Mouse (Mus musculus): ENCODE data around the gene Btg4. TPM values are rescaled to one million over a fixed set of nuclear protein-coding genes. Genes with fewer than 3 reads are reported as not detected.

Btg4 gene
- polyA plus RNA-seq, 1 experiment from 2014 or later: not detected

DNA sequence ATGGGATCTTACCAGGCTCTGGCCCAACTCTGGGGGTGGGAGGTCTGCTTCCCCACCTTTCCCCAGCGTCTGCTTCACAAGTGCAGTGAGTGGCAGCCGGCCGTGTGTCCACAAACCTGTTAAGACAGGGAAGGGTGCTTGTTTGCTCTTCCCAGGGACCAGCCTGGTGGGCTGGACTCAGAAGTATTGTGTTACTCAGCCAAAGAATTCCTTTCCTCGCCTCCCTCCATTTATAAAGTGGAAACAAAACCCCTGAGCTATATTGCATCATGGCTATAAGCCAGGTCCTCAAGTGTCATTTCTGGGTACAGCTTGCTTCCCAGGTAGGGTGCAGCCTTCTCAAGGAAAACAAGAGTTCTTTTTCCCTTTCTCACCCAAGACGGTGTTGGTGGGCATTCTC is 108.0 kb downstream of the Btg4 start:
- no peak for ATAC-seq (ENCODE audit: low read depth)
- Histone ChIP-seq H3K27ac (no peak overlapping the region), H3K4me1 (replicated peaks) (no peaks in the 10 kb centered on the region), H3K27me3 (no peaks in the 10 kb centered on the region), H3K36me3 (no peaks in the 10 kb centered on the region), H3K9ac (no peak overlapping the region), H3K4me3 (replicated peaks) (no peak overlapping the region), H3K4me2 (no peak overlapping the region), H3K9me3 (replicated peaks) (no peaks in the 10 kb centered on the region)
- WGBS (ENCODE audit: insufficient replicate concordance): 66% methylated on average over 5 of the region's 5 CpGs
- DNase-seq: no peak

- DNase-seq (no peak), ATAC-seq (ENCODE audit: low read depth) (no peak)
- 58% methylated on average over 7 of the region's 7 CpGs for WGBS (ENCODE audit: insufficient replicate concordance)
- no peaks in the 10 kb centered on the region for H3K9me3 ChIP-seq (replicated peaks)
- H3K36me3 ChIP-seq: no peaks in the 10 kb centered on the region
- H3K27ac ChIP-seq: no peak overlapping the region
- no peaks in the 10 kb centered on the region for H3K27me3 ChIP-seq
- H3K4me1 ChIP-seq (replicated peaks): no peaks in the 10 kb centered on the region
- H3K4me3 ChIP-seq (replicated peaks): no peak overlapping the region
- no peak overlapping the region for H3K4me2 ChIP-seq
- no peak overlapping the region for H3K9ac ChIP-seq
These were observed 108.4 kb downstream of the Btg4 start for GRCm38 (mm10) chr9:51169133-51169532.

MicroRNAs within 50 kb of the gene (microRNA counts, 519-probe panel; counts per million panel counts)
- microRNA mmu-miR-34b-3p: 114 counts per million
- 114 counts per million for microRNA mmu-miR-34b-5p
- 6,947 counts per million, percentile 87 among the panel's probes with 10 or more counts for microRNA mmu-miR-34c

Small RNA genes lying within 50 kb of the gene (microRNA-seq; reads per million reads assigned to microRNA genes)
- gene Mir34b: 8.8 reads per million, percentile 20 among the genes with 10 or more reads in this experiment
- gene Mir34c: 231 reads per million, percentile 60 among the genes with 10 or more reads in this experiment

Other genes with a start within 250 kb of the Btg4 start
- 97.1 and 117 TPM in 2 replicates for gene Ppp2r1b, start 215.6 kb upstream of the Btg4 start, polyA plus RNA-seq (2015; fragmentation: Nextera tagmentation; extraction: Ambion mirVana)
- 7.0 and 10.0 TPM in 2 replicates for gene Sik2, start 51.8 kb upstream of the Btg4 start, polyA plus RNA-seq (2015; fragmentation: Nextera tagmentation; extraction: Ambion mirVana)
- gene Layn, start 16.2 kb downstream of the Btg4 start, polyA plus RNA-seq (2015; fragmentation: Nextera tagmentation; extraction: Ambion mirVana): 1.6 and 2.1 TPM in 2 replicates
- gene 4833427G06Rik, start 41.2 kb downstream of the Btg4 start, polyA plus RNA-seq (2015; fragmentation: Nextera tagmentation; extraction: Ambion mirVana): not detected in 2 replicates
- gene Gm32742, start 104.6 kb downstream of the Btg4 start, polyA plus RNA-seq (2015; fragmentation: Nextera tagmentation; extraction: Ambion mirVana): 0.01 TPM in 1 of 2 replicates, not detected in the other
- 0.08 and 0.10 TPM in 2 replicates for gene Pou2af1, start 152.8 kb downstream of the Btg4 start, polyA plus RNA-seq (2015; fragmentation: Nextera tagmentation; extraction: Ambion mirVana)
- gene Colca2, start 217.7 kb downstream of the Btg4 start, polyA plus RNA-seq (2015; fragmentation: Nextera tagmentation; extraction: Ambion mirVana): 0.12 and 0.32 TPM in 2 replicates